Mouse (Mus musculus) liver, adult 2 months (tissue): ENCODE results near the gene Ero1l.

ENCODE experiments used
- CTCF ChIP-seq: fragments of 200-500 bp; IDR thresholded peaks from 2 replicates; pipeline ENCODE4 v1.5.1; 2011; ENCODE audit warnings: low read depth, low read length, control low read depth
- POLR2A ChIP-seq: fragments of 200-500 bp; IDR thresholded peaks from 2 replicates; pipeline ENCODE4 v1.6.1; 2011; ENCODE audit warnings: low read length, control low read depth; ENCODE audit not compliant: insufficient read depth; ENCODE audit errors: extremely low read depth

GRCm38 (mm10) chr14:45251548-45252076, 67.0 kb downstream of the Ero1l start:
- TF ChIP-seq POLR2A, result no peak
- TF ChIP-seq CTCF, result no peak
